Mouse (Mus musculus) lung, embryonic 16.5 days (tissue): Measurements from ENCODE around the gene Rnase9. TPM values are rescaled to one million over a fixed set of nuclear protein-coding genes. Genes with fewer than 3 reads are reported as not detected.

Source experiments
- ATAC-seq: fragments of 200-750 bp; cut with Nextera tagmentation; 2 replicates; pipeline ENCODE4 v1.8.0; 2017; ENCODE audit warnings: low read depth, mild to moderate bottlenecking, moderate library complexity
- H3K27ac ChIP-seq: fragments of 300-500 bp; sonication (generic); 2 replicates; pipeline ENCODE4 v1.5.1; 2014; ENCODE audit warnings: mild to moderate bottlenecking, control low read depth, low read length
- H3K27me3 ChIP-seq: fragments of 300-500 bp; sonication (generic); 2 replicates; pipeline ENCODE4 v1.6.1; 2014; ENCODE audit warnings: low read depth, low read length, mixed read lengths; ENCODE audit not compliant: control insufficient read depth, insufficient read depth
- H3K36me3 ChIP-seq: fragments of 300-500 bp; sonication (generic); 2 replicates; pipeline ENCODE4 v1.6.1; 2014; ENCODE audit warnings: low read length; ENCODE audit not compliant: control insufficient read depth, insufficient read depth
- H3K4me1 ChIP-seq: fragments of 300-500 bp; sonication (generic); replicated peaks from 2 replicates; pipeline ENCODE4 v1.6.1; 2014; ENCODE audit warnings: low read length, mixed read lengths; ENCODE audit not compliant: control insufficient read depth, insufficient read depth
- H3K4me2 ChIP-seq: fragments of 300-500 bp; sonication (generic); 2 replicates; pipeline ENCODE4 v1.6.1; 2014; ENCODE audit warnings: low read depth, low read length, control low read depth
- H3K4me3 ChIP-seq: fragments of 300-500 bp; sonication (generic); 2 replicates; pipeline ENCODE4 v1.5.1; 2014; ENCODE audit warnings: mild to moderate bottlenecking, low read length, control low read depth
- H3K9ac ChIP-seq: fragments of 300-500 bp; sonication (generic); 2 replicates; pipeline ENCODE4 v1.6.1; 2014; ENCODE audit warnings: low read length, control low read depth
- H3K9me3 ChIP-seq: fragments of 300-500 bp; sonication (generic); 2 replicates; pipeline ENCODE4 v1.6.1; 2016; ENCODE audit warnings: low read length; ENCODE audit not compliant: control insufficient read depth
- WGBS: fragments of 180-500 bp; shearing (Covaris S2); extraction: QIAGEN DNeasy Blood & Tissue Kit; methylation state at CpG from one replicate; pipeline ENCODE4 v1.1.7; 2014; 5-methylcytosine and 5-hydroxymethylcytosine counted together
- polyA plus RNA-seq: library from polyadenylated mRNA; unstranded; fragments of >200 nt; fragmentation: Nextera tagmentation; extraction: Ambion mirVana; gene quantifications from 2 replicates; pipeline ENCODE4 v1.2.1, GENCODE M21; 2015

Rnase9 gene
- polyA plus RNA-seq, 1 experiment from 2014 or later, result not detected

GRCm38 (mm10) chr14:51007152-51007801 is 34.4 kb downstream of the Rnase9 start, which contains the start of gene Rnase10:
Gene Rnase10, plus strand, starts transcription at chr14:51007751.
- peak within 1 kb of the TSS; percentile 41 for H3K9ac ChIP-seq
- H3K9me3 ChIP-seq, result no peaks in the 10 kb centered on the region
- H3K27me3 ChIP-seq, result no peaks in the 10 kb centered on the region
- no peaks in the 10 kb centered on the region for H3K36me3 ChIP-seq
- H3K4me3 ChIP-seq, result no peak within 1 kb of the TSS
- peak within 1 kb of the TSS; percentile 27 for H3K4me2 ChIP-seq
- H3K4me1 ChIP-seq, result peaks cover 16% of the 10 kb centered on the region
- no peak for ATAC-seq
- H3K27ac ChIP-seq, result peak within 1 kb of the TSS; percentile 98
- WGBS, result 72% methylated on average over 8 of the region's 8 CpGs

- peak; percentile 68 for ATAC-seq
- WGBS, result 48% methylated on average over 2 of the region's 2 CpGs
Observed at GRCm38 (mm10) chr14:50997999-50998666, 43.5 kb downstream of the Rnase9 start.

GRCm38 (mm10) chr14:50997088-50997487 is 44.6 kb downstream of the Rnase9 start:
- no peak for ATAC-seq
- H3K9me3 ChIP-seq, result no peaks in the 10 kb centered on the region
- H3K4me3 ChIP-seq, result no peak overlapping the region
- no peak overlapping the region for H3K4me2 ChIP-seq
- WGBS, result 57% methylated on average over 3 of the region's 3 CpGs
- no peaks in the 10 kb centered on the region for H3K27me3 ChIP-seq
- no peaks in the 10 kb centered on the region for H3K36me3 ChIP-seq
- no peaks in the 10 kb centered on the region for H3K4me1 ChIP-seq
- H3K9ac ChIP-seq, result no peak overlapping the region
- peak overlapping the region; percentile 58 for H3K27ac ChIP-seq

More at GRCm38 (mm10) chr14:50997999-50998666, 43.5 kb downstream of the Rnase9 start:
- Histone ChIP-seq H3K4me1 (no peaks in the 10 kb centered on the region), H3K9ac (no peak overlapping the region), H3K36me3 (no peaks in the 10 kb centered on the region), H3K27ac (peak overlapping the region; percentile 33; the same call in 1 of the 2 replicates), H3K27me3 (no peaks in the 10 kb centered on the region), H3K4me3 (no peak overlapping the region), H3K4me2 (no peak overlapping the region), H3K9me3 (no peaks in the 10 kb centered on the region)

GRCm38 (mm10) chr14:50991037-50991436 is 50.6 kb downstream of the Rnase9 start:
- Histone ChIP-seq H3K4me1 (no peaks in the 10 kb centered on the region), H3K36me3 (no peaks in the 10 kb centered on the region), H3K9me3 (no peaks in the 10 kb centered on the region), H3K4me3 (no peak overlapping the region), H3K9ac (no peak overlapping the region), H3K27ac (no peak overlapping the region), H3K4me2 (no peak overlapping the region), H3K27me3 (no peaks in the 10 kb centered on the region)
- no peak for ATAC-seq
- 67% methylated on average over 3 of the region's 3 CpGs for WGBS

Other genes with a start within 250 kb of the Rnase9 start
- gene Ccnb1ip1, start 234.1 kb downstream of the Rnase9 start, polyA plus RNA-seq, result not detected in 2 replicates
- 62.5 and 64.7 TPM in 2 replicates for gene Parp2, start 234.0 kb downstream of the Rnase9 start, polyA plus RNA-seq
- 6.0 and 6.2 TPM in 2 replicates for gene Tep1, start 171.3 kb downstream of the Rnase9 start, polyA plus RNA-seq
- 0.59 TPM in 2 replicates for gene Klhl33, start 144.4 kb downstream of the Rnase9 start, polyA plus RNA-seq
- 153 and 171 TPM in 2 replicates for gene Osgep, start 117.0 kb downstream of the Rnase9 start, polyA plus RNA-seq
- gene Apex1, start 116.9 kb downstream of the Rnase9 start, polyA plus RNA-seq, result 171 and 177 TPM in 2 replicates
- gene Pip4p1, start 111.0 kb downstream of the Rnase9 start, polyA plus RNA-seq, result 47.1 and 48.4 TPM in 2 replicates
- 68.8 and 73.1 TPM in 2 replicates for gene Pnp, start 110.8 kb downstream of the Rnase9 start, polyA plus RNA-seq
- not detected in 2 replicates for gene Gm49342, start 97.4 kb downstream of the Rnase9 start, polyA plus RNA-seq
- 0.46 and 0.88 TPM in 2 replicates for gene Pnp2, start 85.9 kb downstream of the Rnase9 start, polyA plus RNA-seq
- gene Rnase10, start 34.1 kb downstream of the Rnase9 start, polyA plus RNA-seq, result 0.26 and 0.31 TPM in 2 replicates
- gene Rnase11, start 8.3 kb upstream of the Rnase9 start, polyA plus RNA-seq, result not detected in 2 replicates
- 0.34 TPM in 1 of 2 replicates, not detected in the other for gene Rnase12, start 15.8 kb upstream of the Rnase9 start, polyA plus RNA-seq
- gene Olfr750, start 32.6 kb upstream of the Rnase9 start, polyA plus RNA-seq, result not detected in 2 replicates
- 42.2 and 50.8 TPM in 2 replicates for gene Rnase4, start 49.2 kb upstream of the Rnase9 start, polyA plus RNA-seq
- 6.3 and 8.7 TPM in 2 replicates for gene Ang, start 49.3 kb upstream of the Rnase9 start, polyA plus RNA-seq
- not detected in 2 replicates for gene Eddm3b, start 72.6 kb upstream of the Rnase9 start, polyA plus RNA-seq
- 0.69 and 0.97 TPM in 2 replicates for gene Rnase6, start 82.0 kb upstream of the Rnase9 start, polyA plus RNA-seq
- 0.50 and 0.51 TPM in 2 replicates for gene Rnase1, start 104.9 kb upstream of the Rnase9 start, polyA plus RNA-seq
- not detected in 2 replicates for gene Rnase2b, start 120.4 kb upstream of the Rnase9 start, polyA plus RNA-seq
- not detected in 2 replicates for gene Ang2, start 157.3 kb upstream of the Rnase9 start, polyA plus RNA-seq
- not detected in 2 replicates for gene Ear14, start 161.5 kb upstream of the Rnase9 start, polyA plus RNA-seq
- not detected in 2 replicates for gene Rnase2a, start 214.2 kb upstream of the Rnase9 start, polyA plus RNA-seq